Mouse (Mus musculus) CH12.LX (cell line): ENCODE results near the gene Timp3.

Experiments
- CTCF ChIP-seq, 2 experiments: IDR thresholded peaks in 1 of 2; conservative IDR thresholded peaks in 1 of 2; 2 replicates each; pipeline ENCODE4 v1.5.1; 2011 to 2012; ENCODE audit warnings: low read depth in 2 of 2, low read length in 2 of 2, improper control_type of control experiment in 1 of 2, inconsistent platforms in 1 of 2, mild to moderate bottlenecking in 1 of 2, moderate library complexity in 1 of 2
- ELF1 ChIP-seq: IDR thresholded peaks from 2 replicates; pipeline ENCODE4 v1.6.1; 2014; ENCODE audit warnings: low read depth, mild to moderate bottlenecking, inconsistent platforms, low read length, improper control_type of control experiment
- POLR2A ChIP-seq: IDR thresholded peaks from 2 replicates; pipeline ENCODE4 v1.6.1; 2011; ENCODE audit warnings: low read depth, mild to moderate bottlenecking, improper control_type of control experiment, low read length
- POLR2AphosphoS2 ChIP-seq: IDR thresholded peaks from 2 replicates; pipeline ENCODE4 v1.6.1; 2011; ENCODE audit warnings: low read depth, low read length, improper control_type of control experiment
- TCF12 ChIP-seq: IDR thresholded peaks from 2 replicates; pipeline ENCODE4 v1.6.1; 2014; ENCODE audit warnings: low read depth, mild to moderate bottlenecking, inconsistent platforms, low read length, improper control_type of control experiment
- ZMIZ1 ChIP-seq: IDR thresholded peaks from 2 replicates; pipeline ENCODE4 v1.6.1; 2012; ENCODE audit warnings: low read depth, mild to moderate bottlenecking, inconsistent platforms, low read length, improper control_type of control experiment
- ZNF384 ChIP-seq: IDR thresholded peaks from 2 replicates; pipeline ENCODE4 v1.6.1; 2012; ENCODE audit warnings: low read depth, low read length, improper control_type of control experiment, inconsistent platforms

DNA sequence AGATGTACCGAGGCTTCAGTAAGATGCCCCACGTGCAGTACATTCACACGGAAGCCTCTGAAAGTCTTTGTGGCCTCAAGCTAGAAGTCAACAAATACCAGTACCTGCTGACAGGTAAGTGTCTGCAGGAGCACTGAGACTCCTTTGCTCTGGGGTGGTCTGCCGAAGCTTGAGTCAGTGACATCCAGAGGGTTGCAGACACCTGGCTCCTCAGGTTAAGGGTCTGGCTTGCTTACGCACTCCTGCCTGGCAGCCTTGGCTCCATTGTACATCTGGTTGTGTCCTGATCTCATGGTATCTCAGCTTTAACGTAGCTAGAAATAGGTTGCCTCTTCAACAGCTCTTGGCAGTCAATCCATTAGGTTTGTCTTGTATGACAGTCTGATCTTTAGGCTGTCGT is 43.8 kb downstream of the Timp3 start:
- TF ChIP-seq ELF1 (no peak), ZMIZ1 (no peak), POLR2A (no peak), ZNF384 (no peak), POLR2AphosphoS2 (no peak), TCF12 (no peak), CTCF (conservative IDR thresholded peaks at IDR 0.05 in 1 of 2, IDR thresholded peaks at IDR 0.05 in 1 of 2; ENCODE audit: low read depth in 2 of 2, low read length in 2 of 2) (no peak)
